Mouse (Mus musculus): Measurements from ENCODE around the gene Adcy6. TPM values are rescaled to one million over a fixed set of nuclear protein-coding genes. Genes with fewer than 3 reads are reported as not detected.
A peak's percentile ranks its signal among the peaks of the same experiment; 100 is the strongest.
"Not testable (repeated sequence)": the region's sequence is repeated elsewhere in the genome, so short reads cannot be mapped to it uniquely, and the experiment has no call there.

The Adcy6 gene
- polyA plus RNA-seq, 1 experiment from 2014 or later, result 19.8 TPM

DNA sequence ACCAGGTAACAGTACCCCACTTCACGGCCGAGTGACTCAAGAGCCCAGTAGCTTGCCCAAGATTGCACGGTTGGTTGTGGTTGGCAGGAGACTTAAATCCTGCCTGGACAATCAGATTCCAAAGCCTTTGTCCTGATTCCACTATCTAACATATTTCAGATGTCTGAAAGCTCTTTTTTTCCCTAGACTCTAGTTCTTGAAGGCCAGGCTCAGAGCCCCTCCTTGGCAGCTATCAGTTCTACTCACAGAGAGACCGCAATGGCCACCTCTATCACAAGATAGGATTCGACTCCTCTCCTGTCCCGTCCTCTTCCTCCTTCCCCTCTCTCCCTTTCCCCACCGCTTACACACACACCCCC, 8.1 kb downstream of the Adcy6 start:
- 0 out of 2 replicates have a peak overlapping the region, but pooled peaks have one; percentile 18 for H3K4me3 ChIP-seq (ENCODE audit: low read depth, low read length)
- peak overlapping the region; percentile 45 for H3K4me2 ChIP-seq (ENCODE audit: low read length)
- H3K27me3 ChIP-seq (replicated peaks; ENCODE audit: control insufficient read depth, insufficient read depth, low read length), result no peaks in the 10 kb centered on the region
- no peak overlapping the region for H3K27ac ChIP-seq (ENCODE audit: low read depth)
- 78% methylated on average over 7 of the region's 7 CpGs for WGBS
- no peak for ATAC-seq (replicated peaks; ENCODE audit: low FRiP score, low TSS enrichment, low read depth)
- DNase-seq (ENCODE audit: low spot score), result no peak
- H3K9ac ChIP-seq (ENCODE audit: low read length), result no peak overlapping the region
- H3K4me1 ChIP-seq (replicated peaks; ENCODE audit: control insufficient read depth, insufficient read depth, low read length), result peaks cover 39% of the 10 kb centered on the region
- peaks cover 72% of the 10 kb centered on the region for H3K36me3 ChIP-seq (ENCODE audit: control insufficient read depth, insufficient read depth, low read length)
- no peaks in the 10 kb centered on the region for H3K9me3 ChIP-seq (ENCODE audit: control insufficient read depth, low read length)

DNA sequence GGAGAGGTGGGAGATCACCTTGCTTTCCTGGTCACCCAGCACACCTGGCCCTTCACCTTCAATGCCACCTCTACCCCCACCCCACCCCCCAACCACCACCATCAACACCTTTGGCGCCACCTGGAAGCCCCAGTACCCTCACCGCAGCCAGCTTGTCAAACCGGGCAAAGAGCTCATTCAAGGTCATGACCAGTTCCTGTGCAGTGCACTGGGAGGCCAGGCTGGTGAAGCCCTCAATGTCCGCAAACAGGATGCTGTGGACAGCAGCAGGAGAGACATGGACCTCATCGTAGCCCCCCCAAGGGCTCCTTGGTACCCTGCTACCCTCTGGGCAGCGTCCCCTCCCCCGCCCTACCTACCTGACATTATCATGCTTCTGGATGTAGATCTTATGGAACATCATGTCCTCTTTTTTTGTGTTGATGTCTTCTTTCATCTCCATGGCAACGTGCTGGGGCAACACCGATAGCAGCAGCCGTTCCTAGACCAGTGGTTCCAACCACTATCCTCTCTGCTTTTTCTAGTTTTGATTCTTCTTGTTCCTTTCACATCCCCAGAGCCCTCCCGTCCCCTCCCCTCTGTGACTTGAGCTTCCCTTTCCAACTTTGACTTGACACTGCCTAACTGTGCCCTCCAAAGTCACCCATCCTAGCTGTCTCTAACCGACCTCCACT, 9.7 kb downstream of the Adcy6 start:
- no peak overlapping the region for H3K27ac ChIP-seq (ENCODE audit: low read depth)
- no peak overlapping the region for H3K9ac ChIP-seq (ENCODE audit: low read length)
- H3K36me3 ChIP-seq (ENCODE audit: control insufficient read depth, insufficient read depth, low read length), result peaks cover 89% of the 10 kb centered on the region
- ATAC-seq (replicated peaks; ENCODE audit: low FRiP score, low TSS enrichment, low read depth) (no peak), DNase-seq (ENCODE audit: low spot score) (no peak)
- no peaks in the 10 kb centered on the region for H3K9me3 ChIP-seq (ENCODE audit: control insufficient read depth, low read length)
- no peak overlapping the region for H3K4me3 ChIP-seq (ENCODE audit: low read depth, low read length)
- no peaks in the 10 kb centered on the region for H3K27me3 ChIP-seq (replicated peaks; ENCODE audit: control insufficient read depth, insufficient read depth, low read length)
- peaks cover 26% of the 10 kb centered on the region for H3K4me1 ChIP-seq (replicated peaks; ENCODE audit: control insufficient read depth, insufficient read depth, low read length)
- no peak overlapping the region for H3K4me2 ChIP-seq (ENCODE audit: low read length)
- WGBS, result 91% methylated on average over 12 of the region's 12 CpGs

DNA sequence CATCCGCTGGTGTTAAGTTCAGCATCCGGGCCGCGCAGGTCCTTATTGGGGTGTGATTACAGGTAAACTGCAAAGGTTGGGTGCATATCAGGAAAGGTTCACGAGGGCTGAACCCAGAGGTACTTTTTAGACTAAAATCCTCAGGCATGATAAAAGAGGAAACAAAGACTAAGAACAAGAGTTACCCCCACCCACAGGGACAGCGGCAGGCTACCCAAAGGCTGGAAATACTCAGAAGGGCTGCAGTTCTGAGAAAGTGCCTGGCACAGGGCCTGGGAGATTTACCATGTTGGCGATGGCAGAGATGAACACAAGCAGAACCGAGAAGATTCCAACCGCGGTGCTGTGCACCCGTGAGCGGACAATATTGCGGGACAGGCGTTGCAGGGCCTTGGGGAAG, 13.3 kb downstream of the Adcy6 start:
- Histone ChIP-seq H3K36me3 (ENCODE audit: control insufficient read depth, insufficient read depth, low read length) (peaks cover 97% of the 10 kb centered on the region), H3K27me3 (replicated peaks; ENCODE audit: control insufficient read depth, insufficient read depth, low read length) (no peaks in the 10 kb centered on the region), H3K4me1 (replicated peaks; ENCODE audit: control insufficient read depth, insufficient read depth, low read length) (0 out of 2 replicates have a peak, but pooled peaks cover 3% of the 10 kb centered on the region), H3K4me2 (ENCODE audit: low read length) (no peak overlapping the region), H3K4me3 (ENCODE audit: low read depth, low read length) (no peak overlapping the region), H3K27ac (ENCODE audit: low read depth) (no peak overlapping the region), H3K9ac (ENCODE audit: low read length) (no peak overlapping the region), H3K9me3 (ENCODE audit: control insufficient read depth, low read length) (no peaks in the 10 kb centered on the region)
- ATAC-seq (replicated peaks; ENCODE audit: low FRiP score, low TSS enrichment, low read depth), result no peak
- DNase-seq (ENCODE audit: low spot score), result no peak
- WGBS, result 95% methylated on average over 14 of the region's 14 CpGs

DNA sequence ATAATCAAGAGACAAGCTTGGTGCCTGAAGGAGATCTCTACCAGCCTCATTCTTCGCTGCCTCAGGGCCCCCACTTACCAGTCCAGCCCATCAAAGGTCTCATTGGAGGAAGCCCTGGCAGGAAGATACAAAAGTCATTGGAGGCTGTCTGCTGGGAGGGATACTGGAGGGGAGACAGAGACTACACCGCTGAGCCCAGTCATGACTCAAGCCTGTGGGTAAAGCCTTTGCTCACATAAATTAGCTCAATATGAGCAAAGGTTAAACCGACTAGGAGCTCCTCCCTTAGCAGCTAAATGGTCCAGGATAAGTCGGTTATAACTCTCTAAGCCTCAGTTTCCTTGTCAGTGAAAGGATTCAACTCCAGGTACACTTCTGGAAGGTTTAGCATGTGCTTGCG, 14.8 kb downstream of the Adcy6 start:
- no peak overlapping the region for H3K27ac ChIP-seq (ENCODE audit: low read depth)
- no peaks in the 10 kb centered on the region for H3K4me1 ChIP-seq (replicated peaks; ENCODE audit: control insufficient read depth, insufficient read depth, low read length)
- H3K27me3 ChIP-seq (replicated peaks; ENCODE audit: control insufficient read depth, insufficient read depth, low read length), result no peaks in the 10 kb centered on the region
- ATAC-seq (replicated peaks; ENCODE audit: low FRiP score, low TSS enrichment, low read depth) (no peak), DNase-seq (ENCODE audit: low spot score) (no peak)
- H3K4me3 ChIP-seq (ENCODE audit: low read depth, low read length), result no peak overlapping the region
- 90% methylated on average over 5 of the region's 5 CpGs for WGBS
- H3K9me3 ChIP-seq (ENCODE audit: control insufficient read depth, low read length), result no peaks in the 10 kb centered on the region
- H3K9ac ChIP-seq (ENCODE audit: low read length), result no peak overlapping the region
- H3K36me3 ChIP-seq (ENCODE audit: control insufficient read depth, insufficient read depth, low read length), result peaks cover 96% of the 10 kb centered on the region
- no peak overlapping the region for H3K4me2 ChIP-seq (ENCODE audit: low read length)

DNA sequence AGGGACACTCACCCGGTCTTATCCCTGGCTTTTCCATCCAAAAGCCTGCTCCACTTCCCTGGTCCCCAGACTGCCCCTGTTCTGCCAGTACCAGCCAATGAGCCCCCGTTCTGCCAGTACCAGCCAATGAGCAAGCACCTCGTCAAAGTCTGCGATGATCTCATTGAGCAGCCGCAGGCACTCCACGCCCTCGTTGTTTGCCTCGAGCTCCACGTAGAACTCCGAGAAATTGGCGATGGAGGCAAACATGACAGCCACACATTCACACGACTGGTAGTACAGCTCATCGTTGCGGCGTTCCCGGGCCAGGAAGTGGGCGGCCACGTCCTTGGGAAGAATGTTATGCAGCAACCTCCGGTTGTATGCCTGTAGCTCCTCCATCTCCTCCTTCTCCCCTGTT, 15.7 kb downstream of the Adcy6 start:
- Histone ChIP-seq H3K9ac (ENCODE audit: low read length) (no peak overlapping the region), H3K4me2 (ENCODE audit: low read length) (no peak overlapping the region), H3K4me1 (replicated peaks; ENCODE audit: control insufficient read depth, insufficient read depth, low read length) (no peaks in the 10 kb centered on the region), H3K36me3 (ENCODE audit: control insufficient read depth, insufficient read depth, low read length) (peaks cover 93% of the 10 kb centered on the region), H3K27me3 (replicated peaks; ENCODE audit: control insufficient read depth, insufficient read depth, low read length) (no peaks in the 10 kb centered on the region), H3K9me3 (ENCODE audit: control insufficient read depth, low read length) (no peaks in the 10 kb centered on the region), H3K27ac (ENCODE audit: low read depth) (no peak overlapping the region), H3K4me3 (ENCODE audit: low read depth, low read length) (no peak overlapping the region)
- whole genome bisulfite sequencing, result 83% methylated on average over 19 of the region's 19 CpGs
- ATAC-seq (replicated peaks; ENCODE audit: low FRiP score, low TSS enrichment, low read depth) (no peak), DNase-seq (ENCODE audit: low spot score) (no peak)

DNA sequence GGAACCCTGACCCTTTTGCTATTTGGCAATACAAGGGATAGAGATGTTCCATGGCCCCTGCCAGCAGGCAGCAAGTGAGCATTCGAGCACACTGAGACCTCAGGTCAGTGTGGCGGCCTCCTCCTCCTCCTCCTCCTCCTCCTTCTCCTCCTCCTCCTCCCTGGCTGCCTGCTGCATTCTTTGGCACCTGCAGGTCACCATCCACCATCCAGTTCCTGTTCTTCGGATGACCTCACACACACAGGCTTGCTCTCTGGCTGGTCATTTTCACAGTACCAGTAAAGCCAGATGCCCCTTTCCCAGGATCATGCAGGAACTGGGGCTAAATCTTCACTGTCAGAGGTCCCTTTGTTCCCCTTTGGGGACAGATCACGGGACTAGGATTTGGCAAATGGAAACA, 18.5 kb downstream of the Adcy6 start:
- Histone ChIP-seq H3K9ac (ENCODE audit: low read length) (no peak overlapping the region), H3K4me1 (replicated peaks; ENCODE audit: control insufficient read depth, insufficient read depth, low read length) (no peaks in the 10 kb centered on the region), H3K9me3 (ENCODE audit: control insufficient read depth, low read length) (no peaks in the 10 kb centered on the region), H3K36me3 (ENCODE audit: control insufficient read depth, insufficient read depth, low read length) (peaks cover 71% of the 10 kb centered on the region), H3K4me2 (ENCODE audit: low read length) (no peak overlapping the region), H3K27ac (ENCODE audit: low read depth) (no peak overlapping the region), H3K27me3 (replicated peaks; ENCODE audit: control insufficient read depth, insufficient read depth, low read length) (no peaks in the 10 kb centered on the region), H3K4me3 (ENCODE audit: low read depth, low read length) (no peak overlapping the region)
- no peak for DNase-seq (ENCODE audit: low spot score)
- ATAC-seq (replicated peaks; ENCODE audit: low FRiP score, low TSS enrichment, low read depth), result no peak
- 74% methylated on average over 4 of the region's 4 CpGs for WGBS

DNA sequence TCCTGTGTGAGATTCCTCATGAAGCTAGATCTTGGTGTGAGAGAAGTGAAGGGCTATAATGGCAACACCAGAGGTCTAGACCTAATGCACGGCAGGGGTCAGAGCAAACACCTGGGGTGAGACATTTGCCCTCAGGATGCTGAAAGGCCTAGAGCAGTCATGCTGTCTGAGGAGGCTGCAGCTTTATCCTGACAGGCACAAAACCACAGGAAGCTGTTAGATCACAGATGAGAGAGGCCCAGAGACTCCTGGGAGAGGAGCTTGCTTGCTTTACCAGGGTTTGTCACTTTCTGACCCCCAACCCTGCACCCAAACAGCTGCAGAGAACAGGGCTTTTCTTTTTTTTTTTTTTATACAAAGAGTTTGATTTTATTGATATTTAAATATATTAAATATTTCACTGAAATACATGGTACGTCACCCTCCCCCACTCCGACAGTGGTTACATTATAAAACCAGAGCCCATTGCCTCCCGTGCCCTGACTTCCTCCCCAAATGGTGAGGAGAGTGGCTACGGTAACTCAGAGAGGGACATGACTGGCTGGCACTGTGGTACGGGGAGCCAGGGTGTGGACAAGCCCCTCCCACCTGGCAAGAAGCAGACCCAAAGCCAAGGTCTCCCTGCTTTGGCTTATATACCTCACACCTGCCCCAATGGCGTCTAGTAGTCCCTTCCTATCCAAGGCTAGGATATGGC, 20.1 kb downstream of the Adcy6 start:
- WGBS, result 67% methylated on average over 7 of the region's 7 CpGs
- peaks cover 55% of the 10 kb centered on the region for H3K36me3 ChIP-seq (ENCODE audit: control insufficient read depth, insufficient read depth, low read length)
- H3K4me2 ChIP-seq (ENCODE audit: low read length), result no peak overlapping the region

DNA sequence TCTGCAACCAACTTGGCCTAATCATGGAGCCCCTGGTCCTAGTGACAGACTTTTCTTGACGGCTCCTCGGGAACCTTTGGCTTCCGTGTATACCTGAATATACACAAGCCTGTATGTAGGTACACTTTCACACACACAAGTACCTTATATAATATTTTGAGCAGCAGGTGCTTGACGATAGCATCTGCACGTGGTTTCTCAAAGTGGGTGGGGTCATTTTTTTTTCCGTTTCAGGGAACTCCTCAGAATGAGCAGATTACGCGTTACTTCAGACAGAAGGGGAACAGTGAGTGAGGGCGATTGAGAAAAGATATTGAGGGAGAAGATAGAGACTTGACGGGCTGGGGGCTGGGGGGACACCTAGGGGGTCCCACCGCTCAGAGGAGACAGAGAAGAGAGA, 22.1 kb downstream of the Adcy6 start:
- H3K27me3 ChIP-seq (replicated peaks; ENCODE audit: control insufficient read depth, insufficient read depth, low read length), result no peaks in the 10 kb centered on the region

More for the DNA sequence above, 20.1 kb downstream of the Adcy6 start:
- H3K9ac ChIP-seq (ENCODE audit: low read length), result no peak overlapping the region
- DNase-seq (ENCODE audit: low spot score) (no peak), ATAC-seq (replicated peaks; ENCODE audit: low FRiP score, low TSS enrichment, low read depth) (no peak)
- no peaks in the 10 kb centered on the region for H3K9me3 ChIP-seq (ENCODE audit: control insufficient read depth, low read length)
- H3K4me3 ChIP-seq (ENCODE audit: low read depth, low read length), result no peak overlapping the region
- no peaks in the 10 kb centered on the region for H3K4me1 ChIP-seq (replicated peaks; ENCODE audit: control insufficient read depth, insufficient read depth, low read length)
- no peaks in the 10 kb centered on the region for H3K27me3 ChIP-seq (replicated peaks; ENCODE audit: control insufficient read depth, insufficient read depth, low read length)
- no peak overlapping the region for H3K27ac ChIP-seq (ENCODE audit: low read depth)

DNA sequence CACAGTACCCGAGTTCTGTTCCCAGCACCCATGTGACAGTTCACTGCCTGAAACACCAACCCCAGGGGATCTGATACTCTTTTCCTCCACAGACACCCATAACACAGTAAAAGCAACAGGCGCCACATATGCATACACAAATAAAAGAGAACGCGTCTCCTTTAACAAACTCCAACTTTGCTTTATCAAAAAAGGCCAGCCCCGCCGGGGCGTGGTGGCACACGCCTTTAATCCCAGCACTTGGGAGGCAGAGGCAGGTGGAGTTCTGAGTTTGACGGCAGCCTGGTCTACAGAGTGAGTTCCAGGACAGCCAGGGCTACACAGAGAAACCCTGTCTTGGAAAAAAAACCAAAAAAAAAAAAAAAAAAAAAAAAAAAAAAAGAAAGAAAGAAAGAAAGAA, 23.7 kb downstream of the Adcy6 start:
- H3K36me3 ChIP-seq (ENCODE audit: control insufficient read depth, insufficient read depth, low read length), result peaks cover 19% of the 10 kb centered on the region
- 72% methylated on average over 9 of the region's 9 CpGs for WGBS
- H3K4me3 ChIP-seq (ENCODE audit: low read depth, low read length); H3K27me3 ChIP-seq (replicated peaks; ENCODE audit: control insufficient read depth, insufficient read depth, low read length); H3K27ac ChIP-seq (ENCODE audit: low read depth); H3K9me3 ChIP-seq (ENCODE audit: control insufficient read depth, low read length); H3K4me2 ChIP-seq (ENCODE audit: low read length); DNase-seq (ENCODE audit: low spot score); H3K4me1 ChIP-seq (replicated peaks; ENCODE audit: control insufficient read depth, insufficient read depth, low read length); H3K9ac ChIP-seq (ENCODE audit: low read length); ATAC-seq (replicated peaks; ENCODE audit: low FRiP score, low TSS enrichment, low read depth): not testable (repeated sequence)

More for the DNA sequence above, 22.1 kb downstream of the Adcy6 start:
- no peaks in the 10 kb centered on the region for H3K9me3 ChIP-seq (ENCODE audit: control insufficient read depth, low read length)
- H3K9ac ChIP-seq (ENCODE audit: low read length), result no peak overlapping the region
- H3K4me2 ChIP-seq (ENCODE audit: low read length), result no peak overlapping the region
- no peak overlapping the region for H3K27ac ChIP-seq (ENCODE audit: low read depth)
- DNase-seq (ENCODE audit: low spot score) (no peak), ATAC-seq (replicated peaks; ENCODE audit: low FRiP score, low TSS enrichment, low read depth) (no peak)
- 88% methylated on average over 11 of the region's 11 CpGs for WGBS
- H3K36me3 ChIP-seq (ENCODE audit: control insufficient read depth, insufficient read depth, low read length), result peaks cover 35% of the 10 kb centered on the region
- H3K4me3 ChIP-seq (ENCODE audit: low read depth, low read length), result no peak overlapping the region
- no peaks in the 10 kb centered on the region for H3K4me1 ChIP-seq (replicated peaks; ENCODE audit: control insufficient read depth, insufficient read depth, low read length)

Measured in intestine, embryonic 14.5 days (tissue).